Mouse (Mus musculus) gastrocnemius, postnatal 14 days (tissue): ENCODE data around the gene 4933411K16Rik. TPM values are rescaled to one million over a fixed set of nuclear protein-coding genes. Genes with fewer than 3 reads are reported as not detected.
"Not testable (repeated sequence)": the region's sequence is repeated elsewhere in the genome, so short reads cannot be mapped to it uniquely, and the experiment has no call there.

Experiments
- DNase-seq: peaks from one replicate; pipeline ENCODE4 v3.0.0; 2021; ENCODE audit warnings: mixed read lengths
- intact Hi-C: fragments of 180-260 bp; cut with DNase I; formaldehyde crosslinking; loops from one replicate; pipeline ENCODE4 v1.15.1; 2025; ENCODE audit warnings: low total_unique reads
- total RNA-seq, 2 experiments: library from RNA; stranded (reverse); gene quantifications; 2 replicates each; pipeline ENCODE4 v1.2.3; 2021

The 4933411K16Rik gene
- total RNA-seq, 2 experiments from 2014 or later = 0.25 to 0.42 TPM

- intact Hi-C loops = loop anchor here (5.0 kb wide), 1 partner anchor 34 kb away; the partner anchor contains the start of gene Ankrd2
- no peak for DNase-seq
Observed at GRCm38 (mm10) chr19:42071221-42071620, 19.2 kb downstream of the 4933411K16Rik start.

- intact Hi-C loops = loop anchor here (5.0 kb wide), 1 partner anchor 35 kb away; the partner anchor contains the start of gene Ankrd2
- DNase-seq = no peak
Observed at GRCm38 (mm10) chr19:42071886-42072608, 20.0 kb downstream of the 4933411K16Rik start.

GRCm38 (mm10) chr19:42072802-42073201, 20.8 kb downstream of the 4933411K16Rik start:
- DNase-seq = no peak
- intact Hi-C loops = loop anchor here (5.0 kb wide), 1 partner anchor 36 kb away; the partner anchor contains the start of gene Ankrd2

GRCm38 (mm10) chr19:42075051-42075450, 23.0 kb downstream of the 4933411K16Rik start:
- DNase-seq = peak; percentile 27
- intact Hi-C loops = no loop called here

GRCm38 (mm10) chr19:42075992-42076391, 23.9 kb downstream of the 4933411K16Rik start:
- intact Hi-C loops = no loop called here
- no peak for DNase-seq

- no peak for DNase-seq
- intact Hi-C loops = no loop called here
Observed at GRCm38 (mm10) chr19:42078566-42078965, 26.5 kb downstream of the 4933411K16Rik start.

- no peak for DNase-seq
- intact Hi-C loops = no loop called here
Observed at GRCm38 (mm10) chr19:42079006-42079405, 27.0 kb downstream of the 4933411K16Rik start.

- intact Hi-C loops = no loop called here
- no peak for DNase-seq
Observed at GRCm38 (mm10) chr19:42079950-42080349, 27.9 kb downstream of the 4933411K16Rik start.

- DNase-seq = no peak
- intact Hi-C loops = no loop called here
Observed at GRCm38 (mm10) chr19:42080469-42080868, 28.4 kb downstream of the 4933411K16Rik start.

GRCm38 (mm10) chr19:42081613-42082012, 29.6 kb downstream of the 4933411K16Rik start:
- DNase-seq, intact Hi-C loops: not testable (repeated sequence)

GRCm38 (mm10) chr19:42085690-42086089, 33.6 kb downstream of the 4933411K16Rik start:
- intact Hi-C loops = no loop called here
- no peak for DNase-seq

GRCm38 (mm10) chr19:42086166-42086565, 34.1 kb downstream of the 4933411K16Rik start, which contains the start of gene Morn4:
Gene Morn4 (minus strand): TSS chr19:42086357.
- intact Hi-C loops = no loop called here
- DNase-seq = peak; percentile 70

- intact Hi-C loops = no loop called here
- peak; percentile 43 for DNase-seq
Observed at GRCm38 (mm10) chr19:42089103-42089747, 37.2 kb downstream of the 4933411K16Rik start.

- peak; percentile 99 for DNase-seq
- intact Hi-C loops = loop anchor here (10.0 kb wide), 1 partner anchor 65 kb away; no protein-coding TSS in a partner anchor
Observed at GRCm38 (mm10) chr19:42089748-42090595, 37.9 kb downstream of the 4933411K16Rik start, which contains the start of gene Pi4k2a. Gene Pi4k2a (plus strand): TSS chr19:42090470.

GRCm38 (mm10) chr19:42090637-42091141, 38.6 kb downstream of the 4933411K16Rik start:
- intact Hi-C loops = loop anchor here (10.0 kb wide), 1 partner anchor 64 kb away; no protein-coding TSS in a partner anchor
- peak; percentile 45 for DNase-seq

GRCm38 (mm10) chr19:42099406-42099805, 47.4 kb downstream of the 4933411K16Rik start:
- intact Hi-C loops = loop anchor here (10.0 kb wide), 1 partner anchor 55 kb away; no protein-coding TSS in a partner anchor
- no peak for DNase-seq
